Mouse (Mus musculus): ENCODE results near the gene Luzp4. TPM values are rescaled to one million over a fixed set of nuclear protein-coding genes. Genes with fewer than 3 reads are reported as not detected.
"Not testable (repeated sequence)": the region's sequence is repeated elsewhere in the genome, so short reads cannot be mapped to it uniquely, and the experiment has no call there.

Luzp4 gene
- total RNA-seq (2021), result not detected

DNA sequence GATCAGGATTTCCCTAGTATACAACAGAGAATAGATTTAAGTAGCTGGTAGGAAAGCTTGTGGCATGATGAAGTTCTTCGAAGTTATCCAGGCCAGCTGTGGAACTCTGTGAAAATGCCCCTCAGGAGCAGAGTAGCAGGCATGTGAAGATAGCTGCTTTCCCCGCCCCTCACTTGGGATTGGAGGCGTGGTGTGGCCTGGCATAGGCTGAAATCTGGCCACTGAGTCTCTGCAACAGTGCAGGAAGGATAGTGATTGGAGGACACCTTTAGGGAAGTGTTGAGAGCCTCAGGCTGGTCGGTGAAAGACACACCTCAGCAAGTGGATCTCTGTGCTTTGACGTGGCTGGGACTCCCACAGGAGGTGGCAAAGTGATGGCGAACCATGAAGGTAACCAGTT lies at the start of gene Luzp4:
Gene Luzp4 (plus strand): TSS at position 301 of the 400 bp plus-strand sequence.
- intact Hi-C loops (cut with DNase I); DNase-seq: not testable (repeated sequence)

DNA sequence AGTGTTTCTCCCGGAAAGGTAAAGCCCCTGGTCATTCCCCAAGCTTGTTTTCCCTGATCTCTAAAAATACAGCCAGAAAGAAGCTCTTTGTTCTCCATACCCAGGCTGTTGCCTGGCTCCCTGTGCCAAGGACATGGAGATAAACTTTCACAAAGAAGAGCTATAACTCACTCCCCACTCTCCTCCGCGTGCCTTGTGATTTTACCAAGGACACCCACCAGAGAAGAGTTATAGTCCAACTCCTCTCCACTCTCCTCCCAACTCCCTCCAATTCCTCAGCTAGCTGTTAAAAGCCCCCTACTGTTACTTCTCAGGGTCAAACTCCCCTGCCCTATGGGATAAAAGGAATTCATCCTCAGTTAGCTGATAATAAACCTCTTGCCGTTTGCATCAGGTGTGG lies 15.6 kb upstream of the Luzp4 start:
- DNase-seq; intact Hi-C loops (cut with DNase I): not testable (repeated sequence)

Other genes starting within 250 kb of the Luzp4 start
- gene Gm8334, start 242.5 kb upstream of the Luzp4 start, total RNA-seq (2021), result not detected
- not detected for gene Gm15127, start 194.0 kb upstream of the Luzp4 start, total RNA-seq (2021)
- gene Ott, start 216.6 kb downstream of the Luzp4 start, total RNA-seq (2021), result not detected